Mouse (Mus musculus) brain, embryonic 18.5 days (tissue): ENCODE data around the gene Olfr970.
"Not testable (repeated sequence)": the region's sequence is repeated elsewhere in the genome, so short reads cannot be mapped to it uniquely, and the experiment has no call there.

Experiments
- DNase-seq: peaks from one replicate; pipeline ENCODE4 v3.0.0-alpha.2; 2012; ENCODE audit warnings: low read depth, low spot score

The Olfr970 gene

GRCm38 (mm10) chr9:39808560-39808959 is at the start of gene Olfr970:
Gene Olfr970 (plus strand): TSS chr9:39808860.
- DNase-seq: no peak

- no peak for DNase-seq
These were observed 25.5 kb upstream of the Olfr970 start, which contains the start of gene Olfr968 for GRCm38 (mm10) chr9:39783153-39783552. Gene Olfr968 (minus strand): TSS chr9:39783253.

- no peak for DNase-seq
These were observed 18.1 kb upstream of the Olfr970 start, which contains the start of gene Olfr969 for GRCm38 (mm10) chr9:39790558-39790957. Gene Olfr969 (plus strand): TSS chr9:39790945.

GRCm38 (mm10) chr9:39836576-39836975 is 27.9 kb downstream of the Olfr970 start, which contains the start of gene Olfr971:
Gene Olfr971 (plus strand): TSS chr9:39836876.
- DNase-seq: not testable (repeated sequence)

DNA sequence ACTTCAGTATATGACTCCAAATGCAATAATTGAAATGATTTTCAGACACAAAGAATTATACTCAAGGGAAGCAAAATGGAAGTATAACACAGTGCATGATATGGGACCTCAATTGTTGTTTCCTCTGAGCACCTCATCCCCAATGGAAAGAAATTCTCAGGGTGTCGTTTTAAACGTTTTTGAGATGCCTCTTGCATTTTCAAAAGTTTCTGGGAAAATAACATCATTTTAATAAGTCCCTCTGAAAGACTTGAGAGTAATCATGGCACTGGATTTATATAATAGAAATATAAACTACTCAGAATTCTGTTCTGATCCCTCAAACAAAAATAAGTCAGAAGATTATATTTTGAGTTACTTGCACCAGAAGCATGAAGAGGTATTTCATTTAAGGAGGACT is 57.5 kb downstream of the Olfr970 start, which contains the start of gene Olfr972:
Gene Olfr972, plus strand, starts transcription at position 301 of the 400 bp plus-strand sequence.
- DNase-seq: no peak
